Mouse (Mus musculus) testis, adult 2 months (tissue): ENCODE measurements around the gene Klf13. TPM values are rescaled to one million over a fixed set of nuclear protein-coding genes. Genes with fewer than 3 reads are reported as not detected.

ENCODE experiments used
- H3K27ac ChIP-seq: fragments of 200-500 bp; 2 replicates; pipeline ENCODE4 v1.5.1; 2012; ENCODE audit warnings: low read depth, low read length; ENCODE audit not compliant: control insufficient read depth, insufficient read depth
- H3K27me3 ChIP-seq: fragments of 200-500 bp; 2 replicates; pipeline ENCODE4 v1.6.1; 2012; ENCODE audit warnings: mild to moderate bottlenecking, low read length, moderate library complexity; ENCODE audit not compliant: control insufficient read depth, insufficient read depth
- H3K36me3 ChIP-seq: fragments of 200-500 bp; 2 replicates; pipeline ENCODE4 v1.6.1; 2012; ENCODE audit warnings: mild to moderate bottlenecking, low read length; ENCODE audit not compliant: control insufficient read depth, insufficient read depth
- H3K4me1 ChIP-seq: fragments of 200-500 bp; 2 replicates; pipeline ENCODE4 v1.6.1; 2012; ENCODE audit warnings: low read length; ENCODE audit not compliant: control insufficient read depth, insufficient read depth
- H3K4me3 ChIP-seq: fragments of 200-500 bp; 2 replicates; pipeline ENCODE4 v1.5.1; 2012; ENCODE audit warnings: low read depth, mild to moderate bottlenecking, low read length, moderate library complexity, mixed read lengths; ENCODE audit not compliant: control insufficient read depth
- CTCF ChIP-seq: fragments of 200-500 bp; IDR thresholded peaks from 2 replicates; pipeline ENCODE4 v1.5.1; 2012; ENCODE audit warnings: low read depth, mild to moderate bottlenecking, inconsistent platforms, low read length, moderate library complexity; ENCODE audit not compliant: control insufficient read depth, insufficient read depth, insufficient replicate concordance
- POLR2A ChIP-seq: fragments of 200-500 bp; IDR thresholded peaks from 2 replicates; pipeline ENCODE4 v1.6.1; 2012; ENCODE audit warnings: low read depth, mild to moderate bottlenecking, inconsistent platforms, low read length, moderate library complexity; ENCODE audit not compliant: control insufficient read depth
- polyA plus RNA-seq: library from polyadenylated mRNA; depleted of rRNA; stranded (reverse); fragments of >200 nt; gene quantifications from 2 replicates; pipeline ENCODE4 v1.2.3, GENCODE M21; 2012

Gene Klf13
- polyA plus RNA-seq, 1 experiment = 2.8 TPM

- Histone ChIP-seq H3K4me3 (no peak overlapping the region), H3K27me3 (no peaks in the 10 kb centered on the region), H3K27ac (no peak overlapping the region), H3K36me3 (no peaks in the 10 kb centered on the region), H3K4me1 (no peaks in the 10 kb centered on the region; the same call in 1 of the 2 replicates)
- no peak for TF ChIP-seq CTCF
- no peak for TF ChIP-seq POLR2A
Measured at GRCm38 (mm10) chr7:63903635-63904380, 34.9 kb downstream of the Klf13 start.

- H3K4me1 ChIP-seq = peaks cover 3% of the 10 kb centered on the region
Measured at GRCm38 (mm10) chr7:63902604-63903210, 36.0 kb downstream of the Klf13 start.

DNA sequence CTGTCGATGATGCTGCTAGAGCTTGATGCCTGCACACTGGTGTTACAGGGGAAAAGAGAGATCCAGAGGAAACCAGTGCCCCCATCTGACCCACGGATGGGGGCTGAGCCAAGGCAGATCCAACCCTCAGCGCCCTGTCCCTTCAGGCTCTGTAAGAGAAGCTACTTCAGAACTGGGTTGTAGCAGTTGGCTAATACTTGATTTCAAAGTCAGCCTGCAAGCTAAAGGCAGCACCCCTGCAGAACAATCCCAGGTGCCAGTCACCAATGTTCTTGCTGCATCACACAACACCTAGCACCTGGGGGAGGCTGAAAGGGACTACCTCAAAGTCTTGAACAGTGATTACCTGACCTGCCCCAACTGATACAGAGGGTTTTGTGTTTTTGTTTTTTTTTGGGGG, 36.8 kb downstream of the Klf13 start:
- Histone ChIP-seq H3K36me3 (no peaks in the 10 kb centered on the region), H3K4me3 (no peak overlapping the region), H3K27ac (no peak overlapping the region), H3K27me3 (no peaks in the 10 kb centered on the region), H3K4me1 (peaks cover 10% of the 10 kb centered on the region)
- TF ChIP-seq POLR2A = no peak
- TF ChIP-seq CTCF = no peak

More at GRCm38 (mm10) chr7:63902604-63903210, 36.0 kb downstream of the Klf13 start:
- no peaks in the 10 kb centered on the region for H3K27me3 ChIP-seq
- no peak overlapping the region for H3K4me3 ChIP-seq
- no peaks in the 10 kb centered on the region for H3K36me3 ChIP-seq
- TF ChIP-seq CTCF = no peak
- TF ChIP-seq POLR2A = no peak
- H3K27ac ChIP-seq = no peak overlapping the region

GRCm38 (mm10) chr7:63901346-63901745, 37.4 kb downstream of the Klf13 start:
- Histone ChIP-seq H3K27me3 (no peaks in the 10 kb centered on the region), H3K4me3 (no peak overlapping the region), H3K36me3 (no peaks in the 10 kb centered on the region), H3K27ac (no peak overlapping the region), H3K4me1 (peaks cover 11% of the 10 kb centered on the region)
- TF ChIP-seq CTCF = no peak
- no peak for TF ChIP-seq POLR2A

DNA sequence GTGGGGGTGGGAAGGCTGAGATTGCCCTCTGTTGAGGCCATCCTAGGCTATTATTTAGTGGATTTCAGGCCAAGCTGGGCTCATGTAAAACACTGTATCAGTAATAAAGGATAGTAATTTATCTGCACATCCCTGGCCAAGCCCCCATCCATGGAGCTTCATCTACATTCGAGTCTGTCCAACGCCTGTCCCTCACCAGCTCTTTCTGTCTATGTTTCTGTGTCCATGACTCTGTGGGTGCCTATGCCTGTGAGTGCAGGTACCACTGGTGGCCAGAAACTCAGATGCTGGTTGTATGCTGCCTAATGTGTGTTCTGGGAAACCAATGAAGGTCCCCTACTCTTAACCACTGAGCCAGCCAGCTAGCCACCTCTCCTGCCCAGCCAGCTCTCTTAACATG, 38.3 kb downstream of the Klf13 start:
- H3K4me1 ChIP-seq = peaks cover 14% of the 10 kb centered on the region
- H3K4me3 ChIP-seq = no peak overlapping the region
- TF ChIP-seq POLR2A (no peak), CTCF (no peak)
- no peaks in the 10 kb centered on the region for H3K36me3 ChIP-seq
- H3K27ac ChIP-seq = no peak overlapping the region
- H3K27me3 ChIP-seq = no peaks in the 10 kb centered on the region

DNA sequence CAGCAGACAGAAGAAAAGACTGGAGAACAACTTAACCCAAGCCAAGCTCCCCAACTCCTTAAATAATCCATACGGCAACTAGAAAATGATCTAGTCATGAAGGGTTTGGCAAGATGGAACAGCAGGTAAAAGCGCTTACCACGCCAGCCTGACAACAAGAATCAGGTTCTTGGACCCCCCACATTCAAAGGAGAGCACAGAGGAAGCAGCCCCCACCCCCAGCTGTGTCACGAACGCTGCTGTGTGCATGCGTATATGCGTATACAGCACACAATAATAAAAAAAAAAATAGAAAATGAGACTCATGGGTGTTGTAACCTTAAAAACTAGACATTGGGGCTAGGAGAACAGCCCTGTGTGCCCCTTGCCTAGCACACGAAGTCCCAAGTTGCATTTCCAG, 38.8 kb downstream of the Klf13 start:
- no peak overlapping the region for H3K27ac ChIP-seq
- peaks cover 14% of the 10 kb centered on the region for H3K4me1 ChIP-seq
- H3K36me3 ChIP-seq = no peaks in the 10 kb centered on the region
- TF ChIP-seq POLR2A (no peak), CTCF (no peak)
- no peaks in the 10 kb centered on the region for H3K27me3 ChIP-seq
- H3K4me3 ChIP-seq = no peak overlapping the region

- no peaks in the 10 kb centered on the region for H3K36me3 ChIP-seq
- peak overlapping the region; percentile 28; the same call in 1 of the 2 replicates for H3K27ac ChIP-seq
- H3K27me3 ChIP-seq = no peaks in the 10 kb centered on the region
- TF ChIP-seq CTCF = no peak
- no peak for TF ChIP-seq POLR2A
- H3K4me3 ChIP-seq = no peak overlapping the region
- peaks cover 15% of the 10 kb centered on the region for H3K4me1 ChIP-seq
Measured at GRCm38 (mm10) chr7:63898201-63898600, 40.5 kb downstream of the Klf13 start.

DNA sequence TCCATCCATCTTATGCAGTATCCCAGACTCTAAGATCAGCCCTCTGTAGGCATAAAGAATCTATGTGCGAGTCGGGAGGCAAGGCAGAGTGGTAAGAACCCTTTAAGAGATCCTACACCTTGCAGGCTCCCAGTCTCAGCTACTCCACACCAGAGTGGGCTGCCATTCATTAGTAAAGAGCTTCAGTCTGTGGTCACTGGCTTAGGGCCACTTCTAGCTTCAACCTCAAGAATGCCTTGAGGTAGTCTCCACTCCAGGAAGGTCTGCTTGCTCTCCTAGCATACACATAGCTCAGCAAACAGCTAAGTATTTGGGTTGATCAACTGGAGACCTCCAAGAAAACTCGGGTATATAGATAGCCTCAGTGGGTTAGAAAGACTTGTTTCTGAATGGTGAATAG, 41.1 kb downstream of the Klf13 start:
- H3K36me3 ChIP-seq = no peaks in the 10 kb centered on the region
- no peaks in the 10 kb centered on the region for H3K27me3 ChIP-seq
- no peak overlapping the region for H3K4me3 ChIP-seq
- peak overlapping the region; percentile 82 for H3K27ac ChIP-seq
- H3K4me1 ChIP-seq = peaks cover 15% of the 10 kb centered on the region
- no peak for TF ChIP-seq POLR2A
- TF ChIP-seq CTCF = no peak
